Mouse (Mus musculus) embryonic facial prominence, embryonic 14.5 days (tissue): ENCODE data around the gene Neurl1a. TPM values are rescaled to one million over a fixed set of nuclear protein-coding genes. Genes with fewer than 3 reads are reported as not detected.
A peak's percentile ranks its signal among the peaks of the same experiment; 100 is the strongest.

ENCODE experiments used
- ATAC-seq: fragments of 200-750 bp; cut with Nextera tagmentation; 2 replicates; pipeline ENCODE4 v1.8.0; 2017; ENCODE audit warnings: low read depth, moderate number of reproducible peaks, moderate TSS enrichment
- DNase-seq: peaks from one replicate; pipeline ENCODE4 v3.0.0-alpha.2; 2015; ENCODE audit warnings: low spot score
- H3K27ac ChIP-seq: fragments of 300-500 bp; sonication (generic); replicated peaks from 2 replicates; pipeline ENCODE4 v1.5.1; 2014; ENCODE audit warnings: low read depth, mild to moderate bottlenecking, low read length, moderate library complexity
- H3K27me3 ChIP-seq: fragments of 300-500 bp; sonication (generic); replicated peaks from 2 replicates; pipeline ENCODE4 v1.6.1; 2014; ENCODE audit warnings: low read length; ENCODE audit not compliant: control insufficient read depth, insufficient read depth
- H3K36me3 ChIP-seq: fragments of 300-500 bp; sonication (generic); 2 replicates; pipeline ENCODE4 v1.6.1; 2014; ENCODE audit warnings: low read length, mixed read lengths; ENCODE audit not compliant: control insufficient read depth, insufficient read depth
- H3K4me1 ChIP-seq: fragments of 300-500 bp; sonication (generic); 2 replicates; pipeline ENCODE4 v1.6.1; 2014; ENCODE audit warnings: antibody characterized with exemption, low read length; ENCODE audit not compliant: control insufficient read depth, insufficient read depth
- H3K4me2 ChIP-seq: fragments of 300-500 bp; sonication (generic); 2 replicates; pipeline ENCODE4 v1.6.1; 2014; ENCODE audit warnings: low read depth, mild to moderate bottlenecking, low read length, moderate library complexity, mixed read lengths
- H3K4me3 ChIP-seq: fragments of 300-500 bp; sonication (generic); 2 replicates; pipeline ENCODE4 v1.5.1; 2014; ENCODE audit warnings: low read depth, mild to moderate bottlenecking, low read length
- H3K9ac ChIP-seq: fragments of 300-500 bp; sonication (generic); 2 replicates; pipeline ENCODE4 v1.6.1; 2014; ENCODE audit warnings: low read depth, mild to moderate bottlenecking, low read length, moderate library complexity, mixed read lengths
- H3K9me3 ChIP-seq: fragments of 300-500 bp; sonication (generic); 2 replicates; pipeline ENCODE4 v1.6.1; 2016; ENCODE audit warnings: low read length; ENCODE audit not compliant: control insufficient read depth
- WGBS: fragments of 180-500 bp; shearing (Covaris S2); extraction: QIAGEN DNeasy Blood & Tissue Kit; methylation state at CpG from one replicate; pipeline ENCODE4 v1.1.7; 2014; 5-methylcytosine and 5-hydroxymethylcytosine counted together
- polyA plus RNA-seq: library from polyadenylated mRNA; unstranded; fragments of >200 nt; fragmentation: Nextera tagmentation; extraction: Ambion mirVana; gene quantifications from 2 replicates; pipeline ENCODE4 v1.2.1, GENCODE M21; 2014

Neurl1a gene
- polyA plus RNA-seq, 1 experiment from 2014 or later: 8.2 TPM

GRCm38 (mm10) chr19:47222154-47222840, 43.7 kb downstream of the Neurl1a start:
- Histone ChIP-seq H3K36me3 (no peaks in the 10 kb centered on the region), H3K9ac (no peak overlapping the region), H3K4me3 (no peak overlapping the region), H3K27me3 (no peaks in the 10 kb centered on the region), H3K4me1 (no peaks in the 10 kb centered on the region; the same call in 1 of the 2 replicates), H3K9me3 (no peaks in the 10 kb centered on the region), H3K4me2 (no peak overlapping the region), H3K27ac (no peak overlapping the region; the same call in 1 of the 2 replicates)
- DNase-seq (peak; percentile 83), ATAC-seq (peak; percentile 83)
- 80% methylated on average over 8 of the region's 8 CpGs for WGBS

GRCm38 (mm10) chr19:47222841-47223557, 44.4 kb downstream of the Neurl1a start:
- Histone ChIP-seq H3K4me1 (no peaks in the 10 kb centered on the region; the same call in 1 of the 2 replicates), H3K4me2 (no peak overlapping the region), H3K36me3 (no peaks in the 10 kb centered on the region), H3K4me3 (no peak overlapping the region), H3K27me3 (no peaks in the 10 kb centered on the region), H3K9me3 (no peaks in the 10 kb centered on the region), H3K27ac (peak overlapping the region; percentile 42), H3K9ac (no peak overlapping the region)
- WGBS: 61% methylated on average over 15 of the region's 15 CpGs
- no peak for ATAC-seq
- DNase-seq: no peak

DNA sequence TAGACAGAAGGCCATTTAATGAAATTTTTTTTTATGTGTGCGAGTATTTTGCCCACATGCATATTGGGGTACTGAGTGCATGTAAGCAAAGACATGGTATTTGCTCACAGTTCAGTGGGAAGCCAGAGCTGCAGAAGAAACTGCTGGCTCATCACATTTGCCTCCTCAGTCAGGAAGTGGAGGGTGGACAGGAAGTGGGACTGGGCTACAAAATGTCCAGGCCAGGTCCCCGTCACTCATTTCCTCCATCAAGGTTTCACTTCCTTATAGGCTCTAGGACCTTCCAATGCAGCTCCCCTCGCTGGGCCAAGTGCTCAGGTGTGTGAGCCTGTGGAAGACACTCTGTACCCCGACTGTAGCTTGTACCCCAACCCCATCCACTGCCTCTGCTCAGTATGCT, 46.1 kb downstream of the Neurl1a start:
- Histone ChIP-seq H3K4me1 (peaks cover 12% of the 10 kb centered on the region), H3K9me3 (no peaks in the 10 kb centered on the region), H3K36me3 (no peaks in the 10 kb centered on the region), H3K27me3 (no peaks in the 10 kb centered on the region), H3K27ac (no peak overlapping the region), H3K9ac (no peak overlapping the region), H3K4me2 (no peak overlapping the region), H3K4me3 (no peak overlapping the region)
- 89% methylated on average over 4 of the region's 4 CpGs for WGBS
- ATAC-seq (no peak), DNase-seq (peak; percentile 19)

GRCm38 (mm10) chr19:47225791-47226190, 47.2 kb downstream of the Neurl1a start:
- H3K9me3 ChIP-seq: no peaks in the 10 kb centered on the region
- 81% methylated on average over 5 of the region's 5 CpGs for WGBS
- no peak overlapping the region for H3K9ac ChIP-seq
- DNase-seq (no peak), ATAC-seq (no peak)
- no peak overlapping the region for H3K27ac ChIP-seq
- no peaks in the 10 kb centered on the region for H3K27me3 ChIP-seq
- H3K4me1 ChIP-seq: peaks cover 12% of the 10 kb centered on the region
- H3K4me3 ChIP-seq: no peak overlapping the region
- no peak overlapping the region for H3K4me2 ChIP-seq
- H3K36me3 ChIP-seq: no peaks in the 10 kb centered on the region

GRCm38 (mm10) chr19:47228725-47229252, 50.2 kb downstream of the Neurl1a start:
- peak overlapping the region; percentile 55 for H3K9ac ChIP-seq
- ATAC-seq (peak; percentile 85), DNase-seq (peak; percentile 85)
- no peaks in the 10 kb centered on the region for H3K9me3 ChIP-seq
- H3K4me3 ChIP-seq: peak overlapping the region; percentile 18
- peaks cover 12% of the 10 kb centered on the region for H3K4me1 ChIP-seq
- 5% methylated on average over 14 of the region's 17 CpGs for WGBS
- no peaks in the 10 kb centered on the region for H3K36me3 ChIP-seq
- no peak overlapping the region for H3K27ac ChIP-seq
- H3K4me2 ChIP-seq: peak overlapping the region; percentile 52
- no peaks in the 10 kb centered on the region for H3K27me3 ChIP-seq

- Histone ChIP-seq H3K4me2 (peak overlapping the region; percentile 52), H3K9me3 (no peaks in the 10 kb centered on the region), H3K4me3 (no peak overlapping the region), H3K9ac (no peak overlapping the region), H3K27ac (no peak overlapping the region), H3K27me3 (no peaks in the 10 kb centered on the region), H3K36me3 (no peaks in the 10 kb centered on the region), H3K4me1 (peaks cover 12% of the 10 kb centered on the region)
- ATAC-seq: no peak
- DNase-seq: no peak
- WGBS: 90% methylated on average over 5 of the region's 5 CpGs
Observed at GRCm38 (mm10) chr19:47229461-47229860, 50.8 kb downstream of the Neurl1a start.

DNA sequence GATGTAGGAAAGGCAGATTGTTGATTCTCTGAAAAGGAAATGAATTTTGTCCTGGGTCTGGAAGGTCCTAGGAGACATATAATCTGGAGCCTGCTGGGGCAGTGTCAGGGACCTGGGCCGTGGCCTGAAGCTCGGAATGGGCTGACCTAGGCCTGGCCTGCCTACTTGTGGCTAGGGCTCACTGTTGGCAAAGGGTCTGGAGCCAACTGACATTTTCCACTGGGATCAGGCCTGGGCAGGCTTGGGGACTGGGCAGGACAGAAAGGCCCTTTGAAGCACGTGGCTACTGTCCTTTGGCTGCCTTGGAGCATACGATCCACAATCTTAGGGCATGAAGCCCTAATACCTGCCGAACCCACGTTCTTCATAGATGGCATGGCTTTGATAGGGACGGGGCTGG, 51.5 kb downstream of the Neurl1a start:
- no peak overlapping the region for H3K9ac ChIP-seq
- no peaks in the 10 kb centered on the region for H3K27me3 ChIP-seq
- H3K4me3 ChIP-seq: no peak overlapping the region
- ATAC-seq (no peak), DNase-seq (no peak)
- H3K36me3 ChIP-seq: no peaks in the 10 kb centered on the region
- peaks cover 12% of the 10 kb centered on the region for H3K4me1 ChIP-seq
- H3K9me3 ChIP-seq: no peaks in the 10 kb centered on the region
- 83% methylated on average over 7 of the region's 7 CpGs for WGBS
- H3K4me2 ChIP-seq: no peak overlapping the region
- no peak overlapping the region for H3K27ac ChIP-seq

GRCm38 (mm10) chr19:47230682-47231081, 52.1 kb downstream of the Neurl1a start:
- WGBS: 87% methylated on average over 8 of the region's 8 CpGs
- H3K9ac ChIP-seq: no peak overlapping the region
- no peak overlapping the region for H3K4me3 ChIP-seq
- no peaks in the 10 kb centered on the region for H3K27me3 ChIP-seq
- no peak overlapping the region for H3K27ac ChIP-seq
- no peak overlapping the region for H3K4me2 ChIP-seq
- ATAC-seq (no peak), DNase-seq (no peak)
- no peaks in the 10 kb centered on the region for H3K9me3 ChIP-seq
- H3K4me1 ChIP-seq: peaks cover 12% of the 10 kb centered on the region
- no peaks in the 10 kb centered on the region for H3K36me3 ChIP-seq
